16 mouse cellular contexts compared by ENCODE assay signal in genomic region chr19:41901696-41902095, GRCm38 (mm10). TPM values are rescaled to one million over a fixed set of nuclear protein-coding genes. Genes with fewer than 3 reads are reported as not detected.
A peak's percentile ranks its signal among the peaks of the same experiment; 100 is the strongest.
DNase-seq lines count a peak whose midpoint lies in the region; ATAC-seq and TF ChIP-seq lines count a peak whose summit lies in the region.
"Had no signal": no experiment of that assay in that cellular context is flagged by ENCODE, and none has a peak within 500 bp of the region (broad histone marks: within the 10 kb centered on the region; RNA-seq: fewer than 3 reads in every experiment).

No protein-coding gene starts in this region.

- no peak overlapping the region for H3K27ac ChIP-seq in MEL (ENCODE audit: control insufficient read depth, low read depth, low read length)
- no peak overlapping the region for H3K27ac ChIP-seq in midbrain, embryonic 11.5 days (ENCODE audit: low read depth, low read length)
- H3K27ac ChIP-seq: limb, embryonic 12.5 days; stomach, embryonic 15.5 days had no signal

- no peaks in the 10 kb centered on the region for H3K9me3 ChIP-seq in MEL (replicated peaks; ENCODE audit: insufficient read depth, low read length)
- H3K9me3 ChIP-seq in midbrain, embryonic 11.5 days (ENCODE audit: control insufficient read depth, low read length) = no peaks in the 10 kb centered on the region
- H3K9me3 ChIP-seq: limb, embryonic 12.5 days; stomach, embryonic 15.5 days had no signal

- no peak overlapping the region for H3K9ac ChIP-seq in MEL (ENCODE audit: control insufficient read depth, low read depth, low read length, poor library complexity, severe bottlenecking)
- H3K9ac ChIP-seq in midbrain, embryonic 11.5 days (ENCODE audit: low read length) = no peak overlapping the region
- H3K9ac ChIP-seq: limb, embryonic 12.5 days; stomach, embryonic 15.5 days had no signal

- TF ChIP-seq CTCF in MEL (IDR thresholded peaks at IDR 0.05 in 2 of 3, conservative IDR thresholded peaks at IDR 0.05 in 1 of 3; ENCODE audit: control insufficient read depth in 1 of 3, insufficient read depth in 1 of 3, low read depth in 2 of 3, low read length in 3 of 3, poor library complexity in 1 of 3, severe bottlenecking in 1 of 3) = no peak

- peak; percentile 41 for ATAC-seq in megakaryocyte progenitor cell, adult 5-6 weeks (replicated peaks; ENCODE audit: poor library complexity)
- no peak for ATAC-seq in midbrain, embryonic 11.5 days (ENCODE audit: low FRiP score)

- no peaks in the 10 kb centered on the region for H3K27me3 ChIP-seq in MEL (ENCODE audit: control insufficient read depth in 1 of 2, insufficient read depth in 2 of 2, low read length in 2 of 2)
- no peaks in the 10 kb centered on the region for H3K27me3 ChIP-seq in midbrain, embryonic 11.5 days (ENCODE audit: control insufficient read depth, insufficient read depth, low read length)
- H3K27me3 ChIP-seq: limb, embryonic 12.5 days; stomach, embryonic 15.5 days had no signal

- no peaks in the 10 kb centered on the region for H3K79me2 ChIP-seq in MEL (ENCODE audit: control insufficient read depth, insufficient read depth, low read length, poor library complexity)

- H3K4me3 ChIP-seq in MEL (ENCODE audit: control insufficient read depth in 1 of 2, insufficient read depth in 1 of 2, low read depth in 2 of 2, low read length in 2 of 2) = no peak overlapping the region
- H3K4me3 ChIP-seq in midbrain, embryonic 11.5 days (ENCODE audit: low read depth, low read length) = no peak overlapping the region
- H3K4me3 ChIP-seq: erythroblast, embryonic 14.5 days; limb, embryonic 12.5 days; stomach, embryonic 15.5 days had no signal

- peaks cover 0 to 39% of the 10 kb centered on the region in 2 experiments; a peak in 2 of 4 replicates for H3K36me3 ChIP-seq in MEL (ENCODE audit: control insufficient read depth in 1 of 2, insufficient read depth in 2 of 2, low read length in 2 of 2)
- no peaks in the 10 kb centered on the region for H3K36me3 ChIP-seq in midbrain, embryonic 11.5 days (ENCODE audit: control insufficient read depth, insufficient read depth, low read length)
- H3K36me3 ChIP-seq: limb, embryonic 12.5 days; stomach, embryonic 15.5 days had no signal

- DNase-seq in adrenal gland, postnatal 10 days = peak; percentile 46
- no peak for DNase-seq in adrenal gland, adult 8-10 months
- peak; percentile 36 for DNase-seq in kidney, postnatal 10 days
- DNase-seq in kidney, adult 18-20 months = no peak
- peak; percentile 99 for DNase-seq in MEL (ENCODE audit: low read depth, low spot score)
- DNase-seq in layer of hippocampus, postnatal 36 days = no peak
- no peak for DNase-seq in midbrain, embryonic 11.5 days (ENCODE audit: low spot score, missing footprints)
- DNase-seq: cerebellum, postnatal 14 days; heart, postnatal 14 days; kidney, adult 8-10 months; layer of hippocampus, adult 9-11 months; right cerebral cortex, postnatal 14 days had no signal

- H3K4me1 ChIP-seq in MEL (ENCODE audit: control insufficient read depth in 1 of 2, insufficient read depth in 2 of 2, low read length in 2 of 2) = peaks cover 9 to 47% of the 10 kb centered on the region in 2 experiments
- no peaks in the 10 kb centered on the region for H3K4me1 ChIP-seq in midbrain, embryonic 11.5 days (ENCODE audit: control insufficient read depth, insufficient read depth, low read length)
- H3K4me1 ChIP-seq: limb, embryonic 12.5 days had no signal

- no peak for TF ChIP-seq RAD21 in MEL (IDR thresholded peaks at IDR 0.05; ENCODE audit: low read depth, low read length)

- 45% methylated on average over 2 of the region's 2 CpGs for WGBS in midbrain, embryonic 11.5 days

- H3K4me2 ChIP-seq in midbrain, embryonic 11.5 days = no peak overlapping the region
- H3K4me2 ChIP-seq: limb, embryonic 12.5 days; stomach, embryonic 15.5 days had no signal

- TF ChIP-seq EP300 in MEL (IDR thresholded peaks at IDR 0.05; ENCODE audit: low read depth in 1 of 2, low read length in 2 of 2) = peak; percentile 78

- no peak for TF ChIP-seq POLR2A in MEL (IDR thresholded peaks at IDR 0.05; ENCODE audit: control insufficient read depth in 1 of 2, insufficient read depth in 1 of 2, low read depth in 1 of 2, low read length in 2 of 2, poor library complexity in 1 of 2)

TF ChIP-seq in MEL, 35 proteins besides CTCF, POLR2A, EP300 and RAD21 (continues in another document):
- no peak for TF ChIP-seq NRF1 (IDR thresholded peaks at IDR 0.05; ENCODE audit: insufficient read depth, low read depth, low read length, poor library complexity, severe bottlenecking)
- peak; percentile 86 for TF ChIP-seq SIN3A (IDR thresholded peaks at IDR 0.05; ENCODE audit: low read length)
- no peak for TF ChIP-seq JUND (IDR thresholded peaks at IDR 0.05; ENCODE audit: low read depth, low read length)
- TF ChIP-seq CHD2 (IDR thresholded peaks at IDR 0.05; ENCODE audit: low read length) = no peak
- 0 out of 2 replicates have a peak, but pooled peaks have one; percentile 28 for TF ChIP-seq ZNF384 (IDR thresholded peaks at IDR 0.05; ENCODE audit: low read depth, low read length)
- peak; percentile 100 for TF ChIP-seq RCOR1 (IDR thresholded peaks at IDR 0.05; ENCODE audit: low read depth, low read length)
- TF ChIP-seq ETS1 (IDR thresholded peaks at IDR 0.05; ENCODE audit: low read depth, low read length) = peak; percentile 86
- peak; percentile 31; the same call in 1 of the 2 replicates for TF ChIP-seq BHLHE40 (IDR thresholded peaks at IDR 0.05; ENCODE audit: borderline replicate concordance, low read depth, low read length)
- no peak for TF ChIP-seq ZC3H11A (IDR thresholded peaks at IDR 0.05; ENCODE audit: low read depth, low read length)
- peak; percentile 50; the same call in 1 of the 2 replicates for TF ChIP-seq HCFC1 (IDR thresholded peaks at IDR 0.05; ENCODE audit: low read depth, low read length)
- no peak for TF ChIP-seq NELFE (IDR thresholded peaks at IDR 0.05; ENCODE audit: low read depth, low read length)
- TF ChIP-seq ZKSCAN1 (IDR thresholded peaks at IDR 0.05; ENCODE audit: low read depth, low read length) = no peak
- TF ChIP-seq MYB (IDR thresholded peaks at IDR 0.05; ENCODE audit: low read depth, low read length) = 0 out of 2 replicates have a peak, but pooled peaks have one; percentile 28
- peak; percentile 89 for TF ChIP-seq MXI1 (IDR thresholded peaks at IDR 0.05; ENCODE audit: low read depth, low read length)
- TF ChIP-seq KAT2A (conservative IDR thresholded peaks at IDR 0.05; ENCODE audit: low read depth, low read length) = no peak

RNA-seq across cellular contexts. Expression of gene Rrp12, which starts 5.7 kb away (rescaled TPM):
- 10 to 100 TPM; 12.6 to 12.8 TPM for total RNA-seq in adrenal gland, postnatal 10 days (2021)
- total RNA-seq in adrenal gland, adult 8-10 months (2022) = 10 to 100 TPM; 15.8 to 17.9 (median 17.0) TPM
- 93.8 and 106 TPM in 2 replicates for total RNA-seq in MEL (2012; rRNA removed)
- polyA plus RNA-seq in MEL (2012; ENCODE audit: insufficient read depth in 1 of 2, insufficient read length in 2 of 2, low read depth in 1 of 2, low replicate concordance in 2 of 2, missing spikeins in 1 of 2) = 100 to 1,000 TPM in 1 of 2 experiments, 10 to 100 TPM in 1; 44.5 to 134 TPM
- total RNA-seq in megakaryocyte progenitor cell, adult 5-6 weeks (2015) = 10.4 and 10.5 TPM in 2 replicates
- 18.9 and 20.5 TPM in 2 replicates for total RNA-seq in megakaryocyte progenitor cell, adult 5-6 weeks (2017)
- total RNA-seq in layer of hippocampus, postnatal 36 days (2021) = 10 to 100 TPM; 34.7 to 35.5 TPM
- 13.2 and 14.7 TPM in 2 replicates for polyA plus RNA-seq in midbrain, embryonic 11.5 days (2014; fragmentation: Nextera tagmentation; extraction: Ambion mirVana)

RNA-seq across cellular contexts. Expression of gene Pgam1, which starts 10.0 kb away (rescaled TPM):
- total RNA-seq in adrenal gland, postnatal 10 days (2021) = 100 to 1,000 TPM; 536 to 564 TPM
- 100 to 1,000 TPM; 650 to 931 (median 818) TPM for total RNA-seq in adrenal gland, adult 8-10 months (2022)
- total RNA-seq in MEL (2012; rRNA removed) = 267 and 714 TPM in 2 replicates
- 100 to 1,000 TPM; 220 to 756 TPM for polyA plus RNA-seq in MEL (2012; ENCODE audit: insufficient read depth in 1 of 2, insufficient read length in 2 of 2, low read depth in 1 of 2, low replicate concordance in 2 of 2, missing spikeins in 1 of 2)
- total RNA-seq in megakaryocyte progenitor cell, adult 5-6 weeks (2015) = 1,044 and 1,130 TPM in 2 replicates
- total RNA-seq in megakaryocyte progenitor cell, adult 5-6 weeks (2017) = 398 and 472 TPM in 2 replicates
- 100 to 1,000 TPM; 507 to 547 TPM for total RNA-seq in layer of hippocampus, postnatal 36 days (2021)
- polyA plus RNA-seq in midbrain, embryonic 11.5 days (2014; fragmentation: Nextera tagmentation; extraction: Ambion mirVana) = 730 and 785 TPM in 2 replicates

RNA-seq across cellular contexts. Expression of gene Exosc1, which starts 31.5 kb away (rescaled TPM):
- 10 to 100 TPM; 24.3 to 25.5 TPM for total RNA-seq in adrenal gland, postnatal 10 days (2021)
- 10 to 100 TPM; 26.6 to 34.0 (median 30.8) TPM for total RNA-seq in adrenal gland, adult 8-10 months (2022)
- total RNA-seq in MEL (2012; rRNA removed) = 101 and 118 TPM in 2 replicates
- 100 to 1,000 TPM; 162 to 390 TPM for polyA plus RNA-seq in MEL (2012; ENCODE audit: insufficient read depth in 1 of 2, insufficient read length in 2 of 2, low read depth in 1 of 2, low replicate concordance in 2 of 2, missing spikeins in 1 of 2)
- total RNA-seq in megakaryocyte progenitor cell, adult 5-6 weeks (2015) = 90.1 and 96.9 TPM in 2 replicates
- total RNA-seq in megakaryocyte progenitor cell, adult 5-6 weeks (2017) = 73.3 and 75.7 TPM in 2 replicates
- 10 to 100 TPM; 27.0 to 29.5 TPM for total RNA-seq in layer of hippocampus, postnatal 36 days (2021)
- polyA plus RNA-seq in midbrain, embryonic 11.5 days (2014; fragmentation: Nextera tagmentation; extraction: Ambion mirVana) = 75.0 and 82.1 TPM in 2 replicates

RNA-seq across cellular contexts. Expression of gene Zdhhc16, which starts 31.6 kb away (rescaled TPM):
- total RNA-seq in adrenal gland, postnatal 10 days (2021) = 10 to 100 TPM; 30.7 to 36.7 TPM
- total RNA-seq in adrenal gland, adult 8-10 months (2022) = 10 to 100 TPM; 29.5 to 40.7 (median 34.8) TPM
- total RNA-seq in MEL (2012; rRNA removed) = 95.2 and 99.2 TPM in 2 replicates
- polyA plus RNA-seq in MEL (2012; ENCODE audit: insufficient read depth in 1 of 2, insufficient read length in 2 of 2, low read depth in 1 of 2, low replicate concordance in 2 of 2, missing spikeins in 1 of 2) = 100 to 1,000 TPM in 1 of 2 experiments, not detected in 1; 128 TPM
- total RNA-seq in megakaryocyte progenitor cell, adult 5-6 weeks (2015) = 52.7 and 54.9 TPM in 2 replicates
- 33.5 and 39.1 TPM in 2 replicates for total RNA-seq in megakaryocyte progenitor cell, adult 5-6 weeks (2017)
- 10 to 100 TPM; 41.9 to 45.0 TPM for total RNA-seq in layer of hippocampus, postnatal 36 days (2021)
- polyA plus RNA-seq in midbrain, embryonic 11.5 days (2014; fragmentation: Nextera tagmentation; extraction: Ambion mirVana) = 64.0 and 64.7 TPM in 2 replicates

RNA-seq across cellular contexts. Expression of gene Frat2, which starts 53.8 kb away (rescaled TPM):
- total RNA-seq in adrenal gland, postnatal 10 days (2021) = 1 to 10 TPM; 4.8 to 7.1 TPM
- total RNA-seq in adrenal gland, adult 8-10 months (2022) = 1 to 10 TPM; 1.8 to 4.4 (median 3.8) TPM
- total RNA-seq in MEL (2012; rRNA removed) = 55.6 and 58.2 TPM in 2 replicates
- polyA plus RNA-seq in MEL (2012; ENCODE audit: insufficient read depth in 1 of 2, insufficient read length in 2 of 2, low read depth in 1 of 2, low replicate concordance in 2 of 2, missing spikeins in 1 of 2) = 100 to 1,000 TPM in 1 of 2 experiments, not detected in 1; 110 TPM
- 25.2 and 27.8 TPM in 2 replicates for total RNA-seq in megakaryocyte progenitor cell, adult 5-6 weeks (2015)
- 28.2 and 29.8 TPM in 2 replicates for total RNA-seq in megakaryocyte progenitor cell, adult 5-6 weeks (2017)
- total RNA-seq in layer of hippocampus, postnatal 36 days (2021) = 10 to 100 TPM; 14.0 to 16.4 TPM
- 6.6 and 7.2 TPM in 2 replicates for polyA plus RNA-seq in midbrain, embryonic 11.5 days (2014; fragmentation: Nextera tagmentation; extraction: Ambion mirVana)

Comparison
In these comparisons a context has a peak if more than half of its experiments do, and no peak if none do; other contexts are left out.
1. DNase-seq: peak in adrenal gland, postnatal 10 days (single experiment), kidney, postnatal 10 days (single experiment) and MEL (single experiment); none in adrenal gland, adult 8-10 months (single experiment), kidney, adult 18-20 months (single experiment), layer of hippocampus, postnatal 36 days (0 of 2) and midbrain, embryonic 11.5 days (single experiment).